Mouse (Mus musculus) kidney, embryonic 14.5 days (tissue): ENCODE measurements around the gene Mto1. TPM values are rescaled to one million over a fixed set of nuclear protein-coding genes. Genes with fewer than 3 reads are reported as not detected.
A peak's percentile ranks its signal among the peaks of the same experiment; 100 is the strongest.

Source experiments
- ATAC-seq: fragments of 200-750 bp; cut with Nextera tagmentation; 2 replicates; pipeline ENCODE4 v1.8.0; 2017; ENCODE audit warnings: moderate number of reproducible peaks, mild to moderate bottlenecking, moderate TSS enrichment, moderate library complexity; ENCODE audit not compliant: low FRiP score, low TSS enrichment
- H3K27ac ChIP-seq: fragments of 300-500 bp; sonication (generic); 2 replicates; pipeline ENCODE4 v1.5.1; 2014; ENCODE audit warnings: low read depth, mild to moderate bottlenecking, low read length, moderate library complexity, mixed read lengths
- H3K27me3 ChIP-seq: fragments of 300-500 bp; sonication (generic); 2 replicates; pipeline ENCODE4 v1.6.1; 2014; ENCODE audit warnings: mild to moderate bottlenecking, low read length; ENCODE audit not compliant: control insufficient read depth, insufficient read depth
- H3K36me3 ChIP-seq: fragments of 300-500 bp; sonication (generic); 2 replicates; pipeline ENCODE4 v1.6.1; 2014; ENCODE audit warnings: low read length, mixed read lengths; ENCODE audit not compliant: control insufficient read depth, insufficient read depth
- H3K4me1 ChIP-seq: fragments of 300-500 bp; sonication (generic); 2 replicates; pipeline ENCODE4 v1.6.1; 2014; ENCODE audit warnings: low read length, mixed read lengths; ENCODE audit not compliant: control insufficient read depth, insufficient read depth
- H3K4me2 ChIP-seq: fragments of 300-500 bp; sonication (generic); replicated peaks from 2 replicates; pipeline ENCODE4 v1.6.1; 2014; ENCODE audit warnings: low read depth, mild to moderate bottlenecking, low read length
- H3K4me3 ChIP-seq: fragments of 300-500 bp; sonication (generic); 2 replicates; pipeline ENCODE4 v1.5.1; 2014; ENCODE audit warnings: mild to moderate bottlenecking, low read length
- H3K9ac ChIP-seq: fragments of 300-500 bp; sonication (generic); 2 replicates; pipeline ENCODE4 v1.6.1; 2014; ENCODE audit warnings: low read depth, mild to moderate bottlenecking, low read length, moderate library complexity
- H3K9me3 ChIP-seq: fragments of 300-500 bp; sonication (generic); 2 replicates; pipeline ENCODE4 v1.6.1; 2016; ENCODE audit warnings: low read length; ENCODE audit not compliant: control insufficient read depth
- WGBS: fragments of 180-500 bp; shearing (Covaris S2); extraction: QIAGEN DNeasy Blood & Tissue Kit; methylation state at CpG from one replicate; pipeline ENCODE4 v1.1.7; 2014; 5-methylcytosine and 5-hydroxymethylcytosine counted together
- microRNA-seq: library from miRNA; unstranded; fragments of <30 nt; microRNA quantifications from one replicate; pipeline ENCODE4, GENCODE M21; 2016
- polyA plus RNA-seq: library from polyadenylated mRNA; unstranded; fragments of >200 nt; fragmentation: Nextera tagmentation; extraction: Ambion mirVana; gene quantifications from 2 replicates; pipeline ENCODE4 v1.2.1, GENCODE M21; 2014

Mto1 gene
- polyA plus RNA-seq, 1 experiment from 2014 or later, result 29.3 TPM

GRCm38 (mm10) chr9:78520780-78521601, 73.0 kb downstream of the Mto1 start:
- peak overlapping the region; percentile 45 for H3K27ac ChIP-seq
- peak overlapping the region; percentile 61 for H3K9ac ChIP-seq
- 4% methylated on average over 40 of the region's 40 CpGs for WGBS
- H3K9me3 ChIP-seq, result no peaks in the 10 kb centered on the region
- no peaks in the 10 kb centered on the region; the same call in 1 of the 2 replicates for H3K4me1 ChIP-seq
- peak overlapping the region; percentile 84 for H3K4me2 ChIP-seq
- H3K27me3 ChIP-seq, result no peaks in the 10 kb centered on the region
- no peaks in the 10 kb centered on the region for H3K36me3 ChIP-seq
- peak; percentile 65 for ATAC-seq
- peak overlapping the region; percentile 42 for H3K4me3 ChIP-seq

- no peak for ATAC-seq
- WGBS, result 36% methylated on average over 14 of the region's 14 CpGs
- H3K27ac ChIP-seq, result no peak overlapping the region
These were observed 73.7 kb downstream of the Mto1 start for GRCm38 (mm10) chr9:78521689-78522088.

More at GRCm38 (mm10) chr9:78521689-78522088, 73.7 kb downstream of the Mto1 start:
- H3K4me3 ChIP-seq, result peak overlapping the region; percentile 42
- no peaks in the 10 kb centered on the region for H3K27me3 ChIP-seq
- H3K9me3 ChIP-seq, result no peaks in the 10 kb centered on the region
- H3K4me2 ChIP-seq, result peak overlapping the region; percentile 84
- H3K4me1 ChIP-seq, result no peaks in the 10 kb centered on the region; the same call in 1 of the 2 replicates
- H3K9ac ChIP-seq, result peak overlapping the region; percentile 61; the same call in 1 of the 2 replicates
- H3K36me3 ChIP-seq, result no peaks in the 10 kb centered on the region

Small RNAs within 50 kb of the gene (microRNA-seq; reads per million reads assigned to microRNA genes)
- not detected for gene Gm26377

Other genes starting within 250 kb of the Mto1 start
- gene Gsta1, start 217.6 kb upstream of the Mto1 start, polyA plus RNA-seq, result not detected in 2 replicates
- not detected in 2 replicates for gene Gm3776, start 191.1 kb upstream of the Mto1 start, polyA plus RNA-seq
- gene Gm10639, start 158.3 kb upstream of the Mto1 start, polyA plus RNA-seq, result 3.9 and 4.9 TPM in 2 replicates
- not detected in 2 replicates for gene Omt2a, start 133.4 kb upstream of the Mto1 start, polyA plus RNA-seq
- gene Omt2b, start 120.6 kb upstream of the Mto1 start, polyA plus RNA-seq, result not detected in 2 replicates
- 2.6 and 3.6 TPM in 2 replicates for gene Gsta2, start 92.4 kb upstream of the Mto1 start, polyA plus RNA-seq
- not detected in 2 replicates for gene Dppa5a, start 80.0 kb upstream of the Mto1 start, polyA plus RNA-seq
- gene Ooep, start 69.5 kb upstream of the Mto1 start, polyA plus RNA-seq, result 2.1 and 2.2 TPM in 2 replicates
- gene Ddx43, start 52.4 kb upstream of the Mto1 start, polyA plus RNA-seq, result 0.34 and 0.41 TPM in 2 replicates
- 1.9 and 2.2 TPM in 2 replicates for gene Cgas, start 5.0 kb upstream of the Mto1 start, polyA plus RNA-seq
- gene Gm17324, start 578 bp downstream of the Mto1 start, polyA plus RNA-seq, result 0.46 and 0.58 TPM in 2 replicates
- 5,322 and 6,193 TPM in 2 replicates for gene Eef1a1, start 40.9 kb downstream of the Mto1 start, polyA plus RNA-seq
- gene Slc17a5, start 139.8 kb downstream of the Mto1 start, polyA plus RNA-seq, result 9.9 and 16.9 TPM in 2 replicates
- 4.3 and 7.9 TPM in 2 replicates for gene Cd109, start 167.3 kb downstream of the Mto1 start, polyA plus RNA-seq